ENCODE assay signal across 11 mouse cellular contexts in genomic region chr13:60674911-60675310, GRCm38 (mm10).
DNase-seq lines count a peak whose midpoint lies in the region; ATAC-seq and TF ChIP-seq lines count a peak whose summit lies in the region.
"Had no signal": no experiment of that assay in that cellular context is flagged by ENCODE, and none has a peak within 500 bp of the region (broad histone marks: within the 10 kb centered on the region; RNA-seq: fewer than 3 reads in every experiment).

No protein-coding gene starts in this region.

- intact Hi-C loops in left cerebral cortex, adult 2 months (cut with DNase I) = loop anchor here (5.0 kb wide), 1 partner anchor 38 kb away; no protein-coding TSS in a partner anchor

- H3K27ac ChIP-seq in hindbrain, embryonic 10.5 days = no peak overlapping the region
- H3K27ac ChIP-seq in hindbrain, embryonic 14.5 days = no peak overlapping the region
- H3K27ac ChIP-seq in intestine, embryonic 14.5 days (ENCODE audit: low read depth) = no peak overlapping the region
- H3K27ac ChIP-seq in limb, embryonic 12.5 days = peak overlapping the region; percentile 37; the same call in 1 of the 2 replicates
- H3K27ac ChIP-seq in stomach, embryonic 14.5 days (ENCODE audit: low read length) = peak overlapping the region; percentile 61; the same call in 1 of the 2 replicates
- H3K27ac ChIP-seq in left cerebral cortex, adult 2 months = no peak overlapping the region
- H3K27ac ChIP-seq: hindbrain, postnatal 0 days; midbrain, embryonic 15.5 days had no signal

- DNase-seq in hindbrain, embryonic 10.5 days (ENCODE audit: low spot score) = peak; percentile 21
- no peak for DNase-seq in hindbrain, embryonic 14.5 days (ENCODE audit: low spot score)
- no peak for DNase-seq in intestine, embryonic 14.5 days (ENCODE audit: low spot score)
- DNase-seq in frontal cortex, postnatal 36 days (ENCODE audit: low spot score in 2 of 2) = no peak
- DNase-seq in layer of hippocampus, adult 9-11 months = no peak
- no peak for DNase-seq in left cerebral cortex, adult 2 months (ENCODE audit: extremely low spot score in 1 of 2, low spot score in 2 of 2)
- DNase-seq: adrenal gland, adult 8-10 months had no signal

- 59% methylated on average over 9 of the region's 9 CpGs for WGBS in hindbrain, embryonic 10.5 days
- WGBS in hindbrain, embryonic 14.5 days = 52% methylated on average over 9 of the region's 9 CpGs
- 16% methylated on average over 9 of the region's 9 CpGs for WGBS in intestine, embryonic 14.5 days
- WGBS in limb, embryonic 12.5 days = 12% methylated on average over 9 of the region's 9 CpGs
- WGBS in stomach, embryonic 14.5 days = 7% methylated on average over 9 of the region's 9 CpGs

- no peak overlapping the region for H3K4me2 ChIP-seq in hindbrain, embryonic 14.5 days (replicated peaks)
- H3K4me2 ChIP-seq in intestine, embryonic 14.5 days (ENCODE audit: low read length) = peak overlapping the region; percentile 31
- H3K4me2 ChIP-seq in limb, embryonic 12.5 days = peak overlapping the region; percentile 42
- no peak overlapping the region; the same call in 1 of the 2 replicates for H3K4me2 ChIP-seq in stomach, embryonic 14.5 days (replicated peaks; ENCODE audit: low read depth, low read length)
- H3K4me2 ChIP-seq: midbrain, embryonic 15.5 days had no signal

- no peaks in the 10 kb centered on the region for H3K36me3 ChIP-seq in hindbrain, embryonic 10.5 days
- no peaks in the 10 kb centered on the region for H3K36me3 ChIP-seq in hindbrain, embryonic 14.5 days (replicated peaks; ENCODE audit: control insufficient read depth, insufficient read depth)
- no peaks in the 10 kb centered on the region for H3K36me3 ChIP-seq in intestine, embryonic 14.5 days (ENCODE audit: control insufficient read depth, insufficient read depth, low read length)
- H3K36me3 ChIP-seq in limb, embryonic 12.5 days = no peaks in the 10 kb centered on the region
- no peaks in the 10 kb centered on the region for H3K36me3 ChIP-seq in stomach, embryonic 14.5 days (ENCODE audit: control insufficient read depth, insufficient read depth, low read length)
- H3K36me3 ChIP-seq: midbrain, embryonic 15.5 days had no signal

- ATAC-seq in hindbrain, embryonic 14.5 days (ENCODE audit: low FRiP score) = no peak
- ATAC-seq in intestine, embryonic 14.5 days (replicated peaks; ENCODE audit: low FRiP score, low TSS enrichment, low read depth) = peak; percentile 26; the same call in 1 of the 2 replicates
- no peak for ATAC-seq in limb, embryonic 12.5 days (ENCODE audit: insufficient number of reproducible peaks, insufficient read depth, low FRiP score, low TSS enrichment, low read depth)
- peak; percentile 63; the same call in 1 of the 2 replicates for ATAC-seq in stomach, embryonic 14.5 days (ENCODE audit: insufficient number of reproducible peaks, insufficient read depth, low FRiP score, low read depth)
- ATAC-seq: hindbrain, postnatal 0 days; midbrain, embryonic 15.5 days had no signal

- no peak overlapping the region for H3K9ac ChIP-seq in hindbrain, embryonic 14.5 days
- H3K9ac ChIP-seq in intestine, embryonic 14.5 days (ENCODE audit: low read length) = no peak overlapping the region
- no peak overlapping the region for H3K9ac ChIP-seq in limb, embryonic 12.5 days (replicated peaks)
- no peak overlapping the region for H3K9ac ChIP-seq in stomach, embryonic 14.5 days (replicated peaks; ENCODE audit: low read depth, low read length)
- H3K9ac ChIP-seq: midbrain, embryonic 15.5 days had no signal

- no peak overlapping the region for H3K4me3 ChIP-seq in hindbrain, embryonic 10.5 days
- no peak overlapping the region for H3K4me3 ChIP-seq in hindbrain, embryonic 14.5 days (replicated peaks; ENCODE audit: low read length)
- H3K4me3 ChIP-seq in intestine, embryonic 14.5 days (ENCODE audit: low read depth, low read length) = no peak overlapping the region
- H3K4me3 ChIP-seq in limb, embryonic 12.5 days (replicated peaks) = no peak overlapping the region
- H3K4me3 ChIP-seq in stomach, embryonic 14.5 days (ENCODE audit: low read depth, low read length) = no peak overlapping the region
- H3K4me3 ChIP-seq in left cerebral cortex, adult 2 months = no peak overlapping the region
- H3K4me3 ChIP-seq: midbrain, embryonic 15.5 days had no signal

- no peaks in the 10 kb centered on the region for H3K9me3 ChIP-seq in hindbrain, embryonic 10.5 days
- no peaks in the 10 kb centered on the region for H3K9me3 ChIP-seq in hindbrain, embryonic 14.5 days (ENCODE audit: control insufficient read depth, low read length)
- no peaks in the 10 kb centered on the region for H3K9me3 ChIP-seq in intestine, embryonic 14.5 days (ENCODE audit: control insufficient read depth, low read length)
- H3K9me3 ChIP-seq in limb, embryonic 12.5 days = no peaks in the 10 kb centered on the region
- H3K9me3 ChIP-seq in stomach, embryonic 14.5 days (ENCODE audit: control insufficient read depth, low read depth, low read length) = no peaks in the 10 kb centered on the region
- H3K9me3 ChIP-seq: midbrain, embryonic 15.5 days had no signal

- TF ChIP-seq CTCF in left cerebral cortex, adult 2 months (IDR thresholded peaks at IDR 0.05) = no peak

- no peaks in the 10 kb centered on the region for H3K27me3 ChIP-seq in hindbrain, embryonic 10.5 days (ENCODE audit: insufficient read depth, poor library complexity, severe bottlenecking)
- no peaks in the 10 kb centered on the region for H3K27me3 ChIP-seq in hindbrain, embryonic 14.5 days (ENCODE audit: control insufficient read depth, insufficient read depth, low read length)
- H3K27me3 ChIP-seq in intestine, embryonic 14.5 days (replicated peaks; ENCODE audit: control insufficient read depth, insufficient read depth, low read length) = no peaks in the 10 kb centered on the region
- no peaks in the 10 kb centered on the region for H3K27me3 ChIP-seq in limb, embryonic 12.5 days
- H3K27me3 ChIP-seq in stomach, embryonic 14.5 days (ENCODE audit: control insufficient read depth, insufficient read depth, low read length) = no peaks in the 10 kb centered on the region
- H3K27me3 ChIP-seq: midbrain, embryonic 15.5 days had no signal

- peaks cover 33% of the 10 kb centered on the region for H3K4me1 ChIP-seq in hindbrain, embryonic 10.5 days (replicated peaks)
- H3K4me1 ChIP-seq in hindbrain, embryonic 14.5 days (replicated peaks; ENCODE audit: control insufficient read depth, insufficient read depth, low read length) = peaks cover 12% of the 10 kb centered on the region; the same call in 1 of the 2 replicates
- H3K4me1 ChIP-seq in intestine, embryonic 14.5 days (replicated peaks; ENCODE audit: control insufficient read depth, insufficient read depth, low read length) = peaks cover 31% of the 10 kb centered on the region
- H3K4me1 ChIP-seq in limb, embryonic 12.5 days (replicated peaks) = peaks cover 40% of the 10 kb centered on the region
- peaks cover 20% of the 10 kb centered on the region for H3K4me1 ChIP-seq in stomach, embryonic 14.5 days (ENCODE audit: control insufficient read depth, insufficient read depth, low read length)

Comparison
In these comparisons a context has a peak if more than half of its experiments do, and no peak if none do; other contexts are left out.
1. H3K27ac ChIP-seq: peak in limb, embryonic 12.5 days (single experiment) and stomach, embryonic 14.5 days (single experiment); none in hindbrain, embryonic 10.5 days (single experiment), hindbrain, embryonic 14.5 days (single experiment), intestine, embryonic 14.5 days (single experiment) and left cerebral cortex, adult 2 months (single experiment).
2. ATAC-seq: peak in intestine, embryonic 14.5 days (single experiment) and stomach, embryonic 14.5 days (single experiment); none in hindbrain, embryonic 14.5 days (single experiment) and limb, embryonic 12.5 days (single experiment).
3. H3K4me2 ChIP-seq: peak in intestine, embryonic 14.5 days (single experiment) and limb, embryonic 12.5 days (single experiment); none in hindbrain, embryonic 14.5 days (single experiment) and stomach, embryonic 14.5 days (single experiment).